Mouse (Mus musculus) ES-E14 (cell line): ENCODE results near the gene Gm6370.
"Not testable (repeated sequence)": the region's sequence is repeated elsewhere in the genome, so short reads cannot be mapped to it uniquely, and the experiment has no call there.

Source experiments
- CHD2 ChIP-seq: IDR thresholded peaks from 2 replicates; pipeline ENCODE4 v1.6.1; 2014; ENCODE audit warnings: mild to moderate bottlenecking, low read depth, low read length, inconsistent platforms
- MAFK ChIP-seq: IDR thresholded peaks from 2 replicates; pipeline ENCODE4 v1.6.1; 2014; ENCODE audit warnings: mild to moderate bottlenecking, low read depth, low read length, inconsistent platforms; ENCODE audit not compliant: insufficient read depth

DNA sequence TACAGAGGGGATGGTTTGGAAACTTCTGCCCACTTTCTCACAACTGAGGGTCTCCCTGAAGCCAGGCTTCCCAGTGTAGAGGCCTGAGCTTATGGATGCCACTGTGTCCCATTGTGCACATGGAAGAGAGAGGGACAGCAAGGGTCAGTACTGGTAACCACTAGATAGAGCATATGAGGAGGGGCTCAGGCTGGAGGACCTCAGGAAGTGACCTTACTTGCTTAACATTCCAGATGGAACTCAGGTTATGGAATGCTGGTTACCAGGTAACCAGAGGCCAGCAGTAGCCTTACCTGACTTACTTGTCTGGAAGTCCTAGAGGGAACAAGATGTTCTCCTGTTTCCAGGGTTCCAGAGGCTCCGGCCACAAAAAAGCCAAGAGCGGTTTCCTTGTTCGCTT is 9.5 kb upstream of the Gm6370 start, which contains the start of gene Gm6408:
- not testable (repeated sequence) for TF ChIP-seq MAFK, CHD2
